Mouse (Mus musculus): ENCODE data around the gene Flt4. TPM values are rescaled to one million over a fixed set of nuclear protein-coding genes. Genes with fewer than 3 reads are reported as not detected.

The Flt4 gene
- polyA plus RNA-seq, 1 experiment from 2014 or later, result 4.1 TPM

Other genes with a start within 250 kb of the Flt4 start
- 0.17 TPM in 1 of 2 replicates, not detected in the other for gene Olfr1389, start 186.2 kb upstream of the Flt4 start, polyA plus RNA-seq (2015; fragmentation: Nextera tagmentation; extraction: Ambion mirVana)
- 0.11 TPM in 2 replicates for gene Olfr1388, start 172.6 kb upstream of the Flt4 start, polyA plus RNA-seq (2015; fragmentation: Nextera tagmentation; extraction: Ambion mirVana)
- not detected in 2 replicates for gene Olfr1387, start 153.9 kb upstream of the Flt4 start, polyA plus RNA-seq (2015; fragmentation: Nextera tagmentation; extraction: Ambion mirVana)
- gene Olfr1386, start 144.2 kb upstream of the Flt4 start, polyA plus RNA-seq (2015; fragmentation: Nextera tagmentation; extraction: Ambion mirVana), result not detected in 2 replicates
- gene Olfr1385, start 120.2 kb upstream of the Flt4 start, polyA plus RNA-seq (2015; fragmentation: Nextera tagmentation; extraction: Ambion mirVana), result not detected in 2 replicates
- 0.08 TPM in 1 of 2 replicates, not detected in the other for gene Olfr1384, start 102.5 kb upstream of the Flt4 start, polyA plus RNA-seq (2015; fragmentation: Nextera tagmentation; extraction: Ambion mirVana)
- gene Olfr1383, start 89.6 kb upstream of the Flt4 start, polyA plus RNA-seq (2015; fragmentation: Nextera tagmentation; extraction: Ambion mirVana), result not detected in 2 replicates
- not detected in 2 replicates for gene Olfr1382, start 81.0 kb upstream of the Flt4 start, polyA plus RNA-seq (2015; fragmentation: Nextera tagmentation; extraction: Ambion mirVana)
- not detected in 2 replicates for gene Olfr1381, start 65.8 kb upstream of the Flt4 start, polyA plus RNA-seq (2015; fragmentation: Nextera tagmentation; extraction: Ambion mirVana)
- gene Olfr1380, start 52.4 kb upstream of the Flt4 start, polyA plus RNA-seq (2015; fragmentation: Nextera tagmentation; extraction: Ambion mirVana), result not detected in 2 replicates
- gene Scgb3a1, start 54.3 kb downstream of the Flt4 start, polyA plus RNA-seq (2015; fragmentation: Nextera tagmentation; extraction: Ambion mirVana), result not detected in 2 replicates
- gene Cnot6, start 103.5 kb downstream of the Flt4 start, polyA plus RNA-seq (2015; fragmentation: Nextera tagmentation; extraction: Ambion mirVana), result 69.2 and 70.0 TPM in 2 replicates
- 27.1 and 35.5 TPM in 2 replicates for gene Gfpt2, start 184.9 kb downstream of the Flt4 start, polyA plus RNA-seq (2015; fragmentation: Nextera tagmentation; extraction: Ambion mirVana)
- gene Mapk9, start 237.5 kb downstream of the Flt4 start, polyA plus RNA-seq (2015; fragmentation: Nextera tagmentation; extraction: Ambion mirVana), result 28.8 and 31.8 TPM in 2 replicates

Data from embryonic facial prominence, embryonic 13.5 days (tissue).